Mouse (Mus musculus) liver, postnatal 0 days (tissue): ENCODE data around the gene Atp1a4. TPM values are rescaled to one million over a fixed set of nuclear protein-coding genes. Genes with fewer than 3 reads are reported as not detected.

Experiments used
- ATAC-seq: fragments of 200-750 bp; cut with Nextera tagmentation; 2 replicates; pipeline ENCODE4 v1.8.0; 2017; ENCODE audit warnings: mild to moderate bottlenecking, moderate library complexity
- DNase-seq: peaks from one replicate; pipeline ENCODE4 v3.0.0-alpha.2; 2016
- H3K27ac ChIP-seq: fragments of 300-500 bp; sonication (generic); 2 replicates; pipeline ENCODE4 v1.5.1; 2014; ENCODE audit warnings: antibody characterized with exemption, moderate library complexity, mild to moderate bottlenecking, low read depth
- H3K27me3 ChIP-seq: fragments of 300-500 bp; sonication (generic); 2 replicates; pipeline ENCODE4 v1.6.1; 2014; ENCODE audit warnings: low read length, control low read depth, mixed read lengths; ENCODE audit not compliant: insufficient read depth
- H3K36me3 ChIP-seq: fragments of 300-500 bp; sonication (generic); replicated peaks from 2 replicates; pipeline ENCODE4 v1.6.1; 2014; ENCODE audit warnings: mild to moderate bottlenecking, control low read depth, low read length, moderate library complexity, mixed read lengths; ENCODE audit not compliant: insufficient read depth
- H3K4me1 ChIP-seq: fragments of 300-500 bp; sonication (generic); 2 replicates; pipeline ENCODE4 v1.6.1; 2014; ENCODE audit warnings: antibody characterized with exemption, mild to moderate bottlenecking, control low read depth; ENCODE audit not compliant: insufficient read depth
- H3K4me2 ChIP-seq: fragments of 300-500 bp; sonication (generic); 2 replicates; pipeline ENCODE4 v1.6.1; 2014; ENCODE audit warnings: low read depth, mild to moderate bottlenecking, low read length, moderate library complexity, mixed read lengths
- H3K4me3 ChIP-seq: fragments of 300-500 bp; sonication (generic); 2 replicates; pipeline ENCODE4 v1.5.1; 2014; ENCODE audit warnings: low read depth, low read length
- H3K9ac ChIP-seq: fragments of 300-500 bp; sonication (generic); replicated peaks from 2 replicates; pipeline ENCODE4 v1.6.1; 2014; ENCODE audit warnings: mild to moderate bottlenecking, moderate library complexity
- H3K9me3 ChIP-seq: fragments of 300-500 bp; sonication (generic); 2 replicates; pipeline ENCODE4 v1.6.1; 2016; ENCODE audit warnings: mild to moderate bottlenecking, control low read depth, low read length, mixed read lengths
- CTCF ChIP-seq: sonication (generic); IDR thresholded peaks from 2 replicates; pipeline ENCODE4 v1.5.1; 2016; ENCODE audit warnings: antibody characterized with exemption, low read depth
- EP300 ChIP-seq: IDR thresholded peaks from 2 replicates; pipeline ENCODE4 v1.6.1; 2016; ENCODE audit warnings: antibody characterized with exemption, low read depth, mild to moderate bottlenecking
- WGBS: fragments of 180-500 bp; shearing (Covaris S2); extraction: QIAGEN DNeasy Blood & Tissue Kit; methylation state at CpG from one replicate; pipeline ENCODE4 v1.1.7; 2014; ENCODE audit not compliant: insufficient replicate concordance; 5-methylcytosine and 5-hydroxymethylcytosine counted together
- polyA plus RNA-seq: library from polyadenylated mRNA; unstranded; fragments of >200 nt; fragmentation: Nextera tagmentation; extraction: Ambion mirVana; gene quantifications from 2 replicates; pipeline ENCODE4 v1.2.1, GENCODE M21; 2015

The Atp1a4 gene
- polyA plus RNA-seq, 1 experiment from 2014 or later: 0.08 TPM

DNA sequence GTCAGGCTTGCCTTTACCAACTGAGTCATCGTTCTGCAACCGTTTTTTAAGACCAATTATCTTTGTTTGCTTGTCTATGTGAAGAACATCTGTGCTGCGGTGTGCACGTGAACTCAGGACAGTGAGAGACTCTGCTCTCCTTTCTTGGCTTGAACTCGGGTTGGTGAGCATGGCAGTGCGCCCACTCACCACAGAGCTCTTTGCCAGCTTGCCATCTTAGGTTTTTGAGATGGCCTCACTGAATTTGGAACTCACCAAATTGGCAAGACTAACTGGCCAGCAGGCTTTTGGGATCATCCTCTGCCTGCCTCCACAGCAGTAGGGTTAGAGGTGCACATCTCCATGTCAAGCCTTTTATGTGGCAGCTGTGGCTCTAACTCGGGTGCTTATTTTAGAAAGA lies 80.4 kb downstream of the Atp1a4 start:
- H3K4me1 ChIP-seq: no peaks in the 10 kb centered on the region
- no peak overlapping the region for H3K4me2 ChIP-seq
- no peak overlapping the region for H3K4me3 ChIP-seq
- no peak overlapping the region for H3K27ac ChIP-seq
- no peak overlapping the region for H3K9ac ChIP-seq
- peaks cover 81% of the 10 kb centered on the region for H3K36me3 ChIP-seq
- DNase-seq: no peak
- 81% methylated on average over 7 of the region's 7 CpGs for WGBS
- no peaks in the 10 kb centered on the region for H3K27me3 ChIP-seq
- no peaks in the 10 kb centered on the region for H3K9me3 ChIP-seq
- ATAC-seq: no peak
- TF ChIP-seq CTCF: no peak
- TF ChIP-seq EP300: no peak

Other genes with a start within 250 kb of the Atp1a4 start
- gene Vangl2, start 230.0 kb downstream of the Atp1a4 start, polyA plus RNA-seq: 0.71 and 0.78 TPM in 2 replicates
- gene Nhlh1, start 200.8 kb downstream of the Atp1a4 start, polyA plus RNA-seq: not detected in 2 replicates
- 50.2 and 55.4 TPM in 2 replicates for gene Copa, start 175.9 kb downstream of the Atp1a4 start, polyA plus RNA-seq
- gene Ncstn, start 175.6 kb downstream of the Atp1a4 start, polyA plus RNA-seq: 36.7 and 41.8 TPM in 2 replicates
- gene Pex19, start 131.7 kb downstream of the Atp1a4 start, polyA plus RNA-seq: 85.9 and 91.7 TPM in 2 replicates
- 43.0 and 48.3 TPM in 2 replicates for gene Dcaf8, start 110.3 kb downstream of the Atp1a4 start, polyA plus RNA-seq
- 14.1 and 14.5 TPM in 2 replicates for gene Pea15a, start 51.6 kb downstream of the Atp1a4 start, polyA plus RNA-seq
- gene Casq1, start 38.5 kb downstream of the Atp1a4 start, polyA plus RNA-seq: 0.61 and 9.1 TPM in 2 replicates
- gene Igsf8, start 3.2 kb upstream of the Atp1a4 start, polyA plus RNA-seq: 12.8 and 13.1 TPM in 2 replicates
- 0.29 and 1.4 TPM in 2 replicates for gene Atp1a2, start 39.6 kb upstream of the Atp1a4 start, polyA plus RNA-seq
- gene Kcnj9, start 70.9 kb upstream of the Atp1a4 start, polyA plus RNA-seq: 0.07 TPM in 2 replicates
- 0.17 and 0.19 TPM in 2 replicates for gene Kcnj10, start 82.8 kb upstream of the Atp1a4 start, polyA plus RNA-seq
- gene Pigm, start 118.1 kb upstream of the Atp1a4 start, polyA plus RNA-seq: 1.8 TPM in 2 replicates
- gene Slamf9, start 216.9 kb upstream of the Atp1a4 start, polyA plus RNA-seq: 1.1 and 1.5 TPM in 2 replicates
- 0.32 and 0.73 TPM in 2 replicates for gene Igsf9, start 223.4 kb upstream of the Atp1a4 start, polyA plus RNA-seq
- gene Tagln2, start 241.6 kb upstream of the Atp1a4 start, polyA plus RNA-seq: 104 and 105 TPM in 2 replicates